Mouse (Mus musculus) G1E (cell line): ENCODE measurements around the gene Tacc2.

Experiments used
- CTCF ChIP-seq: IDR thresholded peaks from 2 replicates; pipeline ENCODE4 v1.5.1; 2012; ENCODE audit warnings: low read depth, low read length, inconsistent platforms, mixed read lengths
- GATA2 ChIP-seq: IDR thresholded peaks from 2 replicates; pipeline ENCODE4 v1.6.1; 2012; ENCODE audit warnings: low read depth, low read length, inconsistent platforms, borderline replicate concordance
- POLR2AphosphoS5 ChIP-seq: IDR thresholded peaks from 2 replicates; pipeline ENCODE4 v1.6.1; 2012; ENCODE audit warnings: low read depth, low read length, inconsistent platforms; ENCODE audit not compliant: insufficient replicate concordance
- TAL1 ChIP-seq: conservative IDR thresholded peaks from 2 replicates; pipeline ENCODE4 v1.6.1; 2012; ENCODE audit warnings: low read depth, low read length, inconsistent platforms, mixed read lengths

DNA sequence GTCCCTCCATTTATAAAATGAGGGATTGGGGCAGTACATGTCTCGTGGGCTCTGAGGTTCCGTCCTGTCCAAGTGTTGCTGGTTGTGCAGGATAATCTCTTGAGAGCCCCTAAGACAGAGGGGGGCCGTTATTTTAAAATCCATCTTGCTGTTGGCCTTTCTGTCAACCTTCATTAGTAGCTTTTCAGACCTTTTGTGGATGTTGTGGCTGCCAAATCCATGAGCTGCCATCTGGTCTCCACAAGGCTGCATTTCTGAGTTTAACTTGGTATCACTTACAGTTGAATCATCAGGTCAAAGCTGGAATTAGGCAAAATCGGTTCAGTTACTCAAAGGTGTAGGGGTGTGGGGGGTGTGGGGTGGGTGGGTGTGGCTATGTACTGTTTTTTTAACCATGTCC lies 23.9 kb upstream of the Tacc2 start:
- TF ChIP-seq TAL1 (no peak), POLR2AphosphoS5 (no peak), CTCF (no peak), GATA2 (no peak)
